Mouse (Mus musculus): ENCODE measurements around the gene Il17rb.

DNA sequence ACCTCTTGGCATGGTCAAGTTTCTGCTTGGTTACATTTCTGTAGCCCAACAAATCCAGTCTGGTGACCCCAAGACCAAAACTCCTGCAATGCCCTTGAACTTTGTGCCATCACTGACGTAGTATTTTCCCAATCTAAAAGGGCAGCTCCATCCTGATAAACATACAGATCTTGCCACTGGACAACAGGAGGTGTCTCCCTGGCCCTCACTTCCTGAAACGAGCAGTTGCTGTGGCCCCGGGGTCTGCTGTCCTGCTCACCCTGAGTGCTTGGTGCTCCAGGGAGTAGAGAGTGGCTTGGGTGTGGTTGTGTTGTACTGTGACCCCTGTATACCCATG is 9.3 kb downstream of the Il17rb start:
- TF ChIP-seq CTCF (IDR thresholded peaks at IDR 0.05; ENCODE audit: low read depth, low read length) (no peak), GATA2 (IDR thresholded peaks at IDR 0.05; ENCODE audit: borderline replicate concordance, low read depth, low read length) (no peak), GATA1 (IDR thresholded peaks at IDR 0.05; ENCODE audit: borderline replicate concordance, low read length) (no peak), TAL1 (conservative IDR thresholded peaks at IDR 0.05; ENCODE audit: low read depth, low read length) (no peak), POLR2AphosphoS5 (IDR thresholded peaks at IDR 0.05; ENCODE audit: insufficient replicate concordance, low read depth, low read length) (no peak)

Measured in G1E (cell line).